Mouse (Mus musculus): Measurements from ENCODE around the gene Kif2a.

Kif2a gene

GRCm38 (mm10) chr13:107054496-107054895 is 32.6 kb upstream of the Kif2a start:
- TF ChIP-seq CTCF (conservative IDR thresholded peaks at IDR 0.05; ENCODE audit: low read length): no peak
- TF ChIP-seq NANOG (IDR thresholded peaks at IDR 0.05; ENCODE audit: borderline replicate concordance, low read length): no peak
- no peak for TF ChIP-seq POU5F1 (IDR thresholded peaks at IDR 0.05; ENCODE audit: borderline replicate concordance, low read length)

GRCm38 (mm10) chr13:107051342-107051741 is 29.4 kb upstream of the Kif2a start:
- no peaks in the 10 kb centered on the region for H3K4me1 ChIP-seq (replicated peaks; ENCODE audit: low read depth, low read length)
- H3K9me3 ChIP-seq (ENCODE audit: low read length): peaks cover 11% of the 10 kb centered on the region
- H3K27me3 ChIP-seq (ENCODE audit: insufficient read depth, low read length): no peaks in the 10 kb centered on the region
- no peak overlapping the region for H3K4me3 ChIP-seq (replicated peaks; ENCODE audit: low read length)
- no peaks in the 10 kb centered on the region for H3K36me3 ChIP-seq (ENCODE audit: insufficient read depth, low read length)
- TF ChIP-seq CTCF (conservative IDR thresholded peaks at IDR 0.05; ENCODE audit: low read length) (no peak), NANOG (IDR thresholded peaks at IDR 0.05; ENCODE audit: borderline replicate concordance, low read length) (no peak), POU5F1 (IDR thresholded peaks at IDR 0.05; ENCODE audit: borderline replicate concordance, low read length) (no peak)

More at GRCm38 (mm10) chr13:107054496-107054895, 32.6 kb upstream of the Kif2a start:
- H3K4me1 ChIP-seq (replicated peaks; ENCODE audit: low read depth, low read length): no peaks in the 10 kb centered on the region
- no peaks in the 10 kb centered on the region for H3K9me3 ChIP-seq (ENCODE audit: low read length)
- H3K36me3 ChIP-seq (ENCODE audit: insufficient read depth, low read length): no peaks in the 10 kb centered on the region
- H3K4me3 ChIP-seq (replicated peaks; ENCODE audit: low read length): no peak overlapping the region
- H3K27me3 ChIP-seq (ENCODE audit: insufficient read depth, low read length): no peaks in the 10 kb centered on the region

- peaks cover 12% of the 10 kb centered on the region for H3K9me3 ChIP-seq (ENCODE audit: low read length)
- no peaks in the 10 kb centered on the region for H3K4me1 ChIP-seq (replicated peaks; ENCODE audit: low read depth, low read length)
- no peak overlapping the region for H3K4me3 ChIP-seq (replicated peaks; ENCODE audit: low read length)
- H3K27me3 ChIP-seq (ENCODE audit: insufficient read depth, low read length): no peaks in the 10 kb centered on the region
- TF ChIP-seq NANOG (IDR thresholded peaks at IDR 0.05; ENCODE audit: borderline replicate concordance, low read length): no peak
- TF ChIP-seq CTCF (conservative IDR thresholded peaks at IDR 0.05; ENCODE audit: low read length): no peak
- no peak for TF ChIP-seq POU5F1 (IDR thresholded peaks at IDR 0.05; ENCODE audit: borderline replicate concordance, low read length)
- no peaks in the 10 kb centered on the region for H3K36me3 ChIP-seq (ENCODE audit: insufficient read depth, low read length)
Observed at GRCm38 (mm10) chr13:107044229-107044628, 22.3 kb upstream of the Kif2a start.

GRCm38 (mm10) chr13:107042551-107042950 is 20.6 kb upstream of the Kif2a start:
- peaks cover 10% of the 10 kb centered on the region for H3K4me1 ChIP-seq (replicated peaks; ENCODE audit: low read depth, low read length)
- peaks cover 12% of the 10 kb centered on the region for H3K9me3 ChIP-seq (ENCODE audit: low read length)
- no peaks in the 10 kb centered on the region for H3K27me3 ChIP-seq (ENCODE audit: insufficient read depth, low read length)
- H3K4me3 ChIP-seq (replicated peaks; ENCODE audit: low read length): no peak overlapping the region
- no peaks in the 10 kb centered on the region for H3K36me3 ChIP-seq (ENCODE audit: insufficient read depth, low read length)
- no peak for TF ChIP-seq NANOG (IDR thresholded peaks at IDR 0.05; ENCODE audit: borderline replicate concordance, low read length)
- no peak for TF ChIP-seq POU5F1 (IDR thresholded peaks at IDR 0.05; ENCODE audit: borderline replicate concordance, low read length)
- no peak for TF ChIP-seq CTCF (conservative IDR thresholded peaks at IDR 0.05; ENCODE audit: low read length)

GRCm38 (mm10) chr13:107039493-107039892 is 17.6 kb upstream of the Kif2a start:
- H3K9me3 ChIP-seq (ENCODE audit: low read length): no peaks in the 10 kb centered on the region
- H3K27me3 ChIP-seq (ENCODE audit: insufficient read depth, low read length): no peaks in the 10 kb centered on the region
- H3K4me1 ChIP-seq (replicated peaks; ENCODE audit: low read depth, low read length): peaks cover 33% of the 10 kb centered on the region
- TF ChIP-seq POU5F1 (IDR thresholded peaks at IDR 0.05; ENCODE audit: borderline replicate concordance, low read length): no peak
- TF ChIP-seq CTCF (conservative IDR thresholded peaks at IDR 0.05; ENCODE audit: low read length): no peak
- no peak for TF ChIP-seq NANOG (IDR thresholded peaks at IDR 0.05; ENCODE audit: borderline replicate concordance, low read length)
- peaks cover 23% of the 10 kb centered on the region for H3K36me3 ChIP-seq (ENCODE audit: insufficient read depth, low read length)
- no peak overlapping the region for H3K4me3 ChIP-seq (replicated peaks; ENCODE audit: low read length)

- Histone ChIP-seq H3K4me1 (replicated peaks; ENCODE audit: low read depth, low read length) (peaks cover 33% of the 10 kb centered on the region), H3K4me3 (replicated peaks; ENCODE audit: low read length) (no peak overlapping the region), H3K36me3 (ENCODE audit: insufficient read depth, low read length) (peaks cover 23% of the 10 kb centered on the region), H3K9me3 (ENCODE audit: low read length) (no peaks in the 10 kb centered on the region), H3K27me3 (ENCODE audit: insufficient read depth, low read length) (no peaks in the 10 kb centered on the region)
- TF ChIP-seq NANOG (IDR thresholded peaks at IDR 0.05; ENCODE audit: borderline replicate concordance, low read length) (no peak), POU5F1 (IDR thresholded peaks at IDR 0.05; ENCODE audit: borderline replicate concordance, low read length) (no peak), CTCF (conservative IDR thresholded peaks at IDR 0.05; ENCODE audit: low read length) (no peak)
Observed at GRCm38 (mm10) chr13:107038346-107038745, 16.4 kb upstream of the Kif2a start.

- TF ChIP-seq NANOG (IDR thresholded peaks at IDR 0.05; ENCODE audit: borderline replicate concordance, low read length) (no peak), CTCF (conservative IDR thresholded peaks at IDR 0.05; ENCODE audit: low read length) (no peak), POU5F1 (IDR thresholded peaks at IDR 0.05; ENCODE audit: borderline replicate concordance, low read length) (no peak)
- peaks cover 23% of the 10 kb centered on the region for H3K36me3 ChIP-seq (ENCODE audit: insufficient read depth, low read length)
- peak overlapping the region; percentile 77 for H3K4me3 ChIP-seq (replicated peaks; ENCODE audit: low read length)
- H3K4me1 ChIP-seq (replicated peaks; ENCODE audit: low read depth, low read length): peaks cover 46% of the 10 kb centered on the region
- no peaks in the 10 kb centered on the region for H3K9me3 ChIP-seq (ENCODE audit: low read length)
- H3K27me3 ChIP-seq (ENCODE audit: insufficient read depth, low read length): no peaks in the 10 kb centered on the region
Observed at GRCm38 (mm10) chr13:107035511-107036113, 13.7 kb upstream of the Kif2a start.

GRCm38 (mm10) chr13:107035078-107035477 is 13.2 kb upstream of the Kif2a start:
- Histone ChIP-seq H3K4me3 (replicated peaks; ENCODE audit: low read length) (peak overlapping the region; percentile 77), H3K9me3 (ENCODE audit: low read length) (no peaks in the 10 kb centered on the region), H3K4me1 (replicated peaks; ENCODE audit: low read depth, low read length) (peaks cover 46% of the 10 kb centered on the region), H3K27me3 (ENCODE audit: insufficient read depth, low read length) (no peaks in the 10 kb centered on the region), H3K36me3 (ENCODE audit: insufficient read depth, low read length) (peaks cover 23% of the 10 kb centered on the region)
- TF ChIP-seq POU5F1 (IDR thresholded peaks at IDR 0.05; ENCODE audit: borderline replicate concordance, low read length) (no peak), NANOG (IDR thresholded peaks at IDR 0.05; ENCODE audit: borderline replicate concordance, low read length) (no peak), CTCF (conservative IDR thresholded peaks at IDR 0.05; ENCODE audit: low read length) (no peak)
